Mouse (Mus musculus) layer of hippocampus, postnatal 25 days (tissue): ENCODE results near the gene Nars2. TPM values are rescaled to one million over a fixed set of nuclear protein-coding genes. Genes with fewer than 3 reads are reported as not detected.

Experiments
- total RNA-seq, 2 experiments: library from RNA; stranded (reverse); gene quantifications; 2 replicates each; pipeline ENCODE4 v1.2.3; 2021

Gene Nars2
- total RNA-seq, 2 experiments from 2014 or later = 15.5 to 20.9 TPM

Other genes starting within 250 kb of the Nars2 start
- 10 to 100 TPM in 1 of 2 experiments, 1 to 10 TPM in 1; 9.9 to 11.5 TPM for gene Gab2, start 130.1 kb downstream of the Nars2 start, total RNA-seq